Mouse (Mus musculus): ENCODE results near the gene Cldn5. TPM values are rescaled to one million over a fixed set of nuclear protein-coding genes. Genes with fewer than 3 reads are reported as not detected.
A peak's percentile ranks its signal among the peaks of the same experiment; 100 is the strongest.

Cldn5 gene
- polyA plus RNA-seq, 1 experiment: 15.2 TPM

- Histone ChIP-seq H3K36me3 (ENCODE audit: control insufficient read depth, insufficient read depth, low read length) (peaks cover 31% of the 10 kb centered on the region), H3K27me3 (ENCODE audit: control insufficient read depth, insufficient read depth, low read length) (no peaks in the 10 kb centered on the region), H3K27ac (ENCODE audit: control insufficient read depth, insufficient read depth, low read length) (no peak overlapping the region), H3K4me3 (ENCODE audit: control insufficient read depth, insufficient read depth, low read length) (no peak overlapping the region), H3K4me1 (replicated peaks; ENCODE audit: control insufficient read depth, insufficient read depth, low read length) (no peaks in the 10 kb centered on the region)
- TF ChIP-seq POLR2A (IDR thresholded peaks at IDR 0.05; ENCODE audit: control insufficient read depth, extremely low read depth, insufficient read depth, low read length, poor library complexity) (no peak), CTCF (IDR thresholded peaks at IDR 0.05; ENCODE audit: borderline replicate concordance, control insufficient read depth, extremely low read depth, insufficient read depth, low read length, poor library complexity) (no peak)
- no peak for DNase-seq
- 91% methylated on average over 5 of the region's 5 CpGs for WGBS
Measured at GRCm38 (mm10) chr16:18798151-18798550, 21.5 kb downstream of the Cldn5 start.

- 86% methylated on average over 2 of the region's 2 CpGs for WGBS
- DNase-seq: peak; percentile 23
- TF ChIP-seq POLR2A (IDR thresholded peaks at IDR 0.05; ENCODE audit: control insufficient read depth, extremely low read depth, insufficient read depth, low read length, poor library complexity) (no peak), CTCF (IDR thresholded peaks at IDR 0.05; ENCODE audit: borderline replicate concordance, control insufficient read depth, extremely low read depth, insufficient read depth, low read length, poor library complexity) (no peak)
- no peaks in the 10 kb centered on the region for H3K4me1 ChIP-seq (replicated peaks; ENCODE audit: control insufficient read depth, insufficient read depth, low read length)
- no peak overlapping the region for H3K4me3 ChIP-seq (ENCODE audit: control insufficient read depth, insufficient read depth, low read length)
- H3K27ac ChIP-seq (ENCODE audit: control insufficient read depth, insufficient read depth, low read length): no peak overlapping the region
- H3K36me3 ChIP-seq (ENCODE audit: control insufficient read depth, insufficient read depth, low read length): peaks cover 31% of the 10 kb centered on the region
- H3K27me3 ChIP-seq (ENCODE audit: control insufficient read depth, insufficient read depth, low read length): no peaks in the 10 kb centered on the region
Measured at GRCm38 (mm10) chr16:18798841-18799240, 22.2 kb downstream of the Cldn5 start.

DNA sequence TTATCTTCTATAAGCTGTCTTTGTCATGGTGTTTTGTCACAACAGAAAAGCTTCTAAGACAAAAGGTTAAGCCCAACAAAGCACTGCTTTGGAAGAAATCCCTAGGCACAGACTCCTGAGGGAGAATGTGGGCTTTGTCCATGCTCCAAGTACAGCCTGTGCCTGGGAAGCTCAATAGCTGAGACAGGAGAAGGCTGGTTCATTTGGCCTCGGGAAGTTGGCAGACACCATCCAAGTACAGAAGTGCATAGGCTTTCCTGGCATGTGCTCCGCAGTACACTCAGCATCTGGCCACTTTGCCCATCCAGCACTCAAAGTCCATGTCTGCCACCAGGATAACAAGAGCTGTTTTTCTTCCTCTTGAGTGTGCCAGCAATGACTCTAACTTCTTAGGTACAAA lies 29.1 kb downstream of the Cldn5 start:
- Histone ChIP-seq H3K27ac (ENCODE audit: control insufficient read depth, insufficient read depth, low read length) (no peak overlapping the region), H3K4me1 (replicated peaks; ENCODE audit: control insufficient read depth, insufficient read depth, low read length) (no peaks in the 10 kb centered on the region), H3K27me3 (ENCODE audit: control insufficient read depth, insufficient read depth, low read length) (no peaks in the 10 kb centered on the region), H3K4me3 (ENCODE audit: control insufficient read depth, insufficient read depth, low read length) (no peak overlapping the region), H3K36me3 (ENCODE audit: control insufficient read depth, insufficient read depth, low read length) (peaks cover 31% of the 10 kb centered on the region)
- DNase-seq: no peak
- TF ChIP-seq POLR2A (IDR thresholded peaks at IDR 0.05; ENCODE audit: control insufficient read depth, extremely low read depth, insufficient read depth, low read length, poor library complexity) (no peak), CTCF (IDR thresholded peaks at IDR 0.05; ENCODE audit: borderline replicate concordance, control insufficient read depth, extremely low read depth, insufficient read depth, low read length, poor library complexity) (no peak)
- 98% methylated on average over 2 of the region's 2 CpGs for WGBS

- no peak for DNase-seq
- WGBS: 94% methylated on average over 5 of the region's 5 CpGs
- TF ChIP-seq POLR2A (IDR thresholded peaks at IDR 0.05; ENCODE audit: control insufficient read depth, extremely low read depth, insufficient read depth, low read length, poor library complexity) (no peak), CTCF (IDR thresholded peaks at IDR 0.05; ENCODE audit: borderline replicate concordance, control insufficient read depth, extremely low read depth, insufficient read depth, low read length, poor library complexity) (no peak)
- Histone ChIP-seq H3K27me3 (ENCODE audit: control insufficient read depth, insufficient read depth, low read length) (no peaks in the 10 kb centered on the region), H3K4me1 (replicated peaks; ENCODE audit: control insufficient read depth, insufficient read depth, low read length) (peaks cover 7% of the 10 kb centered on the region), H3K4me3 (ENCODE audit: control insufficient read depth, insufficient read depth, low read length) (no peak overlapping the region), H3K27ac (ENCODE audit: control insufficient read depth, insufficient read depth, low read length) (no peak overlapping the region), H3K36me3 (ENCODE audit: control insufficient read depth, insufficient read depth, low read length) (peaks cover 24% of the 10 kb centered on the region)
Measured at GRCm38 (mm10) chr16:18809001-18809400, 32.4 kb downstream of the Cldn5 start.

GRCm38 (mm10) chr16:18811032-18811431 lies 34.4 kb downstream of the Cldn5 start:
- peaks cover 24% of the 10 kb centered on the region for H3K36me3 ChIP-seq (ENCODE audit: control insufficient read depth, insufficient read depth, low read length)
- no peaks in the 10 kb centered on the region for H3K27me3 ChIP-seq (ENCODE audit: control insufficient read depth, insufficient read depth, low read length)
- peak overlapping the region; percentile 88 for H3K4me3 ChIP-seq (ENCODE audit: control insufficient read depth, insufficient read depth, low read length)
- H3K27ac ChIP-seq (ENCODE audit: control insufficient read depth, insufficient read depth, low read length): 0 out of 2 replicates have a peak overlapping the region, but pooled peaks have one; percentile 3
- WGBS: 5% methylated on average over 5 of the region's 5 CpGs
- no peak for TF ChIP-seq CTCF (IDR thresholded peaks at IDR 0.05; ENCODE audit: borderline replicate concordance, control insufficient read depth, extremely low read depth, insufficient read depth, low read length, poor library complexity)
- no peak for TF ChIP-seq POLR2A (IDR thresholded peaks at IDR 0.05; ENCODE audit: control insufficient read depth, extremely low read depth, insufficient read depth, low read length, poor library complexity)
- peaks cover 7% of the 10 kb centered on the region for H3K4me1 ChIP-seq (replicated peaks; ENCODE audit: control insufficient read depth, insufficient read depth, low read length)
- DNase-seq: no peak

DNA sequence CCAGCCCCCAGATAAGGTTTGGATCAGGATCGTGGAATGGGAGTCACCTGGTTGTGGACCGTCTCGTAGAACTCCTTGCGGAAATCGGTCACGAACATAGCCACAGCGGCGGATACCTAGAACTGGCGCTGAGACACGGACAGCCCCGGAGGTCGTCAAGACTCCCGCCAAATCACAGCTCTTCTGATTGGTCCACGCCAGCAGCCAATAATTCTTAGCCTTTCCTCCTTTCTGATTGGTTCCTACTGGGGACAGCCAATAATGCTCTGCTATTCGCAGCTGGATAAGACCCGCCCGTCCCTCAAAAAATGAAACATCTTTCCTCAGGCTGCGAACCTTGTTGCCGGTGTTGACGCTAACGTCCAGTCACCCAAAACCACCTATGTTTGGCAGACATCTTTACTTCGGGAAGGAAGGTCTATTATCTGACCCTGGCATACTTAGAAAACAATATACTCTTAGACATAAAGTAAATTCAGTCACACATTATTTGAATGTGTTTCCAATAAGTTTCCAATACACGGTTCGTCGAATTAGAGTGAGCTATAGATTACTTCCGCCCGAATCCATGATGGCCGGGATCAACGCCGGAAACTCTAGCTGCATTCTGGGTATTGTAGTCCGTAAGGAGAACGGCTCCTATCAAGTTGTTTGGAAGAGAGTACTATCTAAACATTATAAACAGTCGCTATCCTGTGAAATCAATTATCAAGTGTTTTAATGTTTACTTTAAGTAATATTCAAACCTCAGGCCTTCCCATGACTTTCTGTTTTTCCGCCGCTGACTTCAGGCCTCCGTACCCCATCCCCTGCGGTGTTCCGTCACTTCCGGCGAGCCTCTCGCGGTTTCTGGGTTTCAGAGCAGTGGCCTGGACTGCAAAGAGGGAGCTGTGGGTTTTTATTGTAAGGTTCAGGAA lies 35.1 kb downstream of the Cldn5 start, which contains the start of the genes Ufd1 and Cdc45:
Ufd1 (plus strand) TSS at position 312 of the 917 bp plus-strand sequence.
Cdc45 (minus strand) TSS at position 520 of the 917 bp plus-strand sequence.
- H3K27ac ChIP-seq (ENCODE audit: control insufficient read depth, insufficient read depth, low read length): peak within 1 kb of the TSS; percentile 4
- WGBS: under 1% methylated on average over 42 of the region's 42 CpGs
- peaks cover 25% of the 10 kb centered on the region for H3K36me3 ChIP-seq (ENCODE audit: control insufficient read depth, insufficient read depth, low read length)
- H3K4me3 ChIP-seq (ENCODE audit: control insufficient read depth, insufficient read depth, low read length): peak within 1 kb of the TSS; percentile 88
- TF ChIP-seq CTCF (IDR thresholded peaks at IDR 0.05; ENCODE audit: borderline replicate concordance, control insufficient read depth, extremely low read depth, insufficient read depth, low read length, poor library complexity) (no peak), POLR2A (IDR thresholded peaks at IDR 0.05; ENCODE audit: control insufficient read depth, extremely low read depth, insufficient read depth, low read length, poor library complexity) (peak; percentile 70; the same call in 1 of the 2 replicates)
- no peaks in the 10 kb centered on the region for H3K27me3 ChIP-seq (ENCODE audit: control insufficient read depth, insufficient read depth, low read length)
- DNase-seq: peak; percentile 84
- peaks cover 7% of the 10 kb centered on the region for H3K4me1 ChIP-seq (replicated peaks; ENCODE audit: control insufficient read depth, insufficient read depth, low read length)
